Mouse (Mus musculus): ENCODE measurements at regions not wholly inside any gene's neighbourhood (a gene's known extent, or its start where the extent isn't known, plus 50 kb on each side); places are given as distances from the start of the nearest gene placed in this dataset.

DNA sequence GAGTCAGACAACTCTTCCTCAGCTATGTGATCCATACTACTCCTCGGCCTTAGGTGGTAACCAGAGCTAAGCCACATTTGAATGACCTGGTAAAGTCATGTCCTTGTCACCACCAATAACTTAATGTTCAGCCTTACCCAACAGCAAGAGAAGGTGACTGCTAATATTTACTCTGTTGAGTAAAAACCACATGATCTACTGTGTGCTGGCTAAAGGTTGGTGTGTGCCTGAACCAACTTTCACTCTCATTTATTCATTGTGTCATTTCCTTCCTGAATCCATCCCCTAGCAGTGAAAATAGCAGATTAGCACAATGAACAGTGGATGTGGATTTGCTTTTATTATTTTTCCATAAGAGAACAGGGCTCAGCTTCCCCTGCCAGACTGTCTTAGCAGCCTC lies 455.2 kb downstream of the Prim2 start:
- TF ChIP-seq CTCF (IDR thresholded peaks at IDR 0.05; ENCODE audit: borderline replicate concordance, insufficient read depth, low read depth, low read length) (no peak), POLR2A (IDR thresholded peaks at IDR 0.05; ENCODE audit: borderline replicate concordance, insufficient read depth, low read length) (no peak)
